Mouse (Mus musculus) thymus, postnatal 14 days (tissue): Measurements from ENCODE around the gene Gm9045.
"Not testable (repeated sequence)": the region's sequence is repeated elsewhere in the genome, so short reads cannot be mapped to it uniquely, and the experiment has no call there.

Experiments used
- DNase-seq: peaks from one replicate; pipeline ENCODE4 v3.0.0; 2021

Gene Gm9045

DNA sequence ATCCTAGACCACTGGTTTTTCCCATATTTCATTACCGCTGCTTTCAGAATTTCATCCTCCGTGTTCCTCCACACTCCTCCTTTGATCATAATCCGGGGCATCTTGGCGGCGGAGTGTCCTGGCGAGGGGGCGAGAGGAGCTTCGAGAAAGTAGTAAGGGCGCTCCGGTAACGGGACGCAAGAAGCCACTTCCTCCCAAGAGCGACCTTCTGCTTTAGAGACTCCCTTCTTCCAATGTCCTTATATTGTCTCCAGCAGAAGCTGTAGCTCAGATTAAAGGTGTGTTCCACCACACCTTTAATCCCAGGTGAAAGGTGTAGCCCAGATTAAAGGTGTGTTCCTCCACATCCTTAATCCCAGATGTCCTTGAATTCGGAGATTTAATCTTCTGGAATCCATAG lies at the start of gene Gm9045:
TSS of gene Gm9045 (minus strand) at position 101 of the 400 bp plus-strand sequence.
- not testable (repeated sequence) for DNase-seq

DNA sequence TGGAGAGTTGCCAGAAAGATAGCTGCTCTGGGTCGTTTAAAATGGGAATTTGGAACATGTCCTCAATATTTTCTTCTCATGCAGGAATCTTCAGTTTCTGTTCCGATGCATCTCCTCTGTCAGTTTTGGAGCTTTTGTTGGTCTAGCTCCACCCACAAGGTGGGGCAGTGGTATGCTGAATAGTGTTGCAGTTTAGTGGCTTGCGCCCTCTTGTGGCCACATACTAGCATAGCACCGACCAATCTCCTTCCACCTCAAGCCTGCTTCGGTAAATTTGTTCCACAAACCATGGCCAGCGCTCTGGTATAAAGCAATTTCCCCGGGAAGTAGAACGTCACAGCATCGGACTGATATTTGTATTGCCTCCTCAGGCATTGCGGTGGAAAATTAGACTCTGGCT lies 32.8 kb upstream of the Gm9045 start:
- peak; percentile 86 for DNase-seq

DNA sequence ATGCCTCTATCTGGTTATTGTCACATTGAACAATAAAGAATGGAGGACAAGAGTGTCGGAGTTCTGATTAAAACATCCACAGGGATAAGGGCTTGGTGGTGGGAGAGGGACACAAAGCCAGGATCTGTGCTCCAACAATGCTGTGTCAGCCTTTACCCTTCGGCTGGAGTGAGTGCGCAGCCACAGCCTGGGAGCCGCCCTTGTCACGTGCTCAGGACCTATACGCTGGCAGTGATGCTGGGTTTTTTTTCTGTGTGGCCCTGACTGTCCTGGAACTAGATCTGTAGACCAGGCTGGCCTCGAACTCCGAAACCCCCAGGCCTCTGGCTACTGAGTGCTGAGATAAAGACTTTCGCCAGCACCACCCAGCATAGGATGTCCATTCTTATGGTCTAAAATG lies 31.9 kb upstream of the Gm9045 start:
- no peak for DNase-seq

DNA sequence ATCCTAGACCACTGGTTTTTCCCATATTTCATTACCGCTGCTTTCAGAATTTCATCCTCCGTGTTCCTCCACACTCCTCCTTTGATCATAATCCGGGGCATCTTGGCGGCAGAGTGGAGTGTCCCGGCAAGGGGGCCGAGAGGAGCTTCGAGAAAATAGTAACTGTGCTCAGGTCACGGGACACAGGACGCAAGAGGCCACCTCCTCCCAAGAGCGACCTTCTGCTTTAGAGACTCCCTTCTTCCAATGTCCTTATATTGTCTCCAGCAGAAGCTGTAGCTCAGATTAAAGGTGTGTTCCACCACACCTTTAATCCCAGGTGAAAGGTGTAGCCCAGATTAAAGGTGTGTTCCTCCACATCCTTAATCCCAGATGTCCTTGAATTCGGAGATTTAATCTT lies 16.4 kb upstream of the Gm9045 start, which contains the start of gene Gm9049:
TSS of gene Gm9049 (minus strand) at position 101 of the 400 bp plus-strand sequence.
- not testable (repeated sequence) for DNase-seq

DNA sequence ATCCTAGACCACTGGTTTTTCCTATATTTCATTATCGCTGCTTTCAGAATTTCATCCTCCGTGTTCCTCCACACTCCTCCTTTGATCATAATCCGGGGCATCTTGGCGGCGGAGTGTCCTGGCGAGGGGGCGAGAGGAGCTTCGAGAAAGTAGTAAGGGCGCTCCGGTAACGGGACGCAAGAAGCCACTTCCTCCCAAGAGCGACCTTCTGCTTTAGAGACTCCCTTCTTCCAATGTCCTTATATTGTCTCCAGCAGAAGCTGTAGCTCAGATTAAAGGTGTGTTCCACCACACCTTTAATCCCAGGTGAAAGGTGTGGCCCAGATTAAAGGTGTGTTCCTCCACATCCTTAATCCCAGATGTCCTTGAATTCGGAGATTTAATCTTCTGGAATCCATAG lies 10.9 kb upstream of the Gm9045 start, which contains the start of gene Gm9048:
TSS of gene Gm9048 (minus strand) at position 101 of the 400 bp plus-strand sequence.
- DNase-seq: not testable (repeated sequence)

DNA sequence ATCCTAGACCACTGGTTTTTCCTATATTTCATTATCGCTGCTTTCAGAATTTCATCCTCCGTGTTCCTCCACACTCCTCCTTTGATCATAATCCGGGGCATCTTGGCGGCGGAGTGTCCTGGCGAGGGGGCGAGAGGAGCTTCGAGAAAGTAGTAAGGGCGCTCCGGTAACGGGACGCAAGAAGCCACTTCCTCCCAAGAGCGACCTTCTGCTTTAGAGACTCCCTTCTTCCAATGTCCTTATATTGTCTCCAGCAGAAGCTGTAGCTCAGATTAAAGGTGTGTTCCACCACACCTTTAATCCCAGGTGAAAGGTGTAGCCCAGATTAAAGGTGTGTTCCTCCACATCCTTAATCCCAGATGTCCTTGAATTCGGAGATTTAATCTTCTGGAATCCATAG lies 5.5 kb upstream of the Gm9045 start, which contains the start of gene Gm9046:
TSS of gene Gm9046 (minus strand) at position 101 of the 400 bp plus-strand sequence.
- DNase-seq: not testable (repeated sequence)

DNA sequence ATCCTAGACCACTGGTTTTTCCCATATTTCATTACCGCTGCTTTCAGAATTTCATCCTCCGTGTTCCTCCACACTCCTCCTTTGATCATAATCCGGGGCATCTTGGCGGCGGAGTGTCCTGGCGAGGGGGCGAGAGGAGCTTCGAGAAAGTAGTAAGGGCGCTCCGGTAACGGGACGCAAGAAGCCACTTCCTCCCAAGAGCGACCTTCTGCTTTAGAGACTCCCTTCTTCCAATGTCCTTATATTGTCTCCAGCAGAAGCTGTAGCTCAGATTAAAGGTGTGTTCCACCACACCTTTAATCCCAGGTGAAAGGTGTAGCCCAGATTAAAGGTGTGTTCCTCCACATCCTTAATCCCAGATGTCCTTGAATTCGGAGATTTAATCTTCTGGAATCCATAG lies 5.3 kb downstream of the Gm9045 start, which contains the start of gene Gm9044:
TSS of gene Gm9044 (minus strand) at position 101 of the 400 bp plus-strand sequence.
- DNase-seq: not testable (repeated sequence)

DNA sequence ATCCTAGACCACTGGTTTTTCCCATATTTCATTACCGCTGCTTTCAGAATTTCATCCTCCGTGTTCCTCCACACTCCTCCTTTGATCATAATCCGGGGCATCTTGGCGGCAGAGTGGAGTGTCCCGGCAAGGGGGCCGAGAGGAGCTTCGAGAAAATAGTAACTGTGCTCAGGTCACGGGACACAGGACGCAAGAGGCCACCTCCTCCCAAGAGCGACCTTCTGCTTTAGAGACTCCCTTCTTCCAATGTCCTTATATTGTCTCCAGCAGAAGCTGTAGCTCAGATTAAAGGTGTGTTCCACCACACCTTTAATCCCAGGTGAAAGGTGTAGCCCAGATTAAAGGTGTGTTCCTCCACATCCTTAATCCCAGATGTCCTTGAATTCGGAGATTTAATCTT lies 10.8 kb downstream of the Gm9045 start, which contains the start of gene Gm9040:
TSS of gene Gm9040 (minus strand) at position 101 of the 400 bp plus-strand sequence.
- not testable (repeated sequence) for DNase-seq

DNA sequence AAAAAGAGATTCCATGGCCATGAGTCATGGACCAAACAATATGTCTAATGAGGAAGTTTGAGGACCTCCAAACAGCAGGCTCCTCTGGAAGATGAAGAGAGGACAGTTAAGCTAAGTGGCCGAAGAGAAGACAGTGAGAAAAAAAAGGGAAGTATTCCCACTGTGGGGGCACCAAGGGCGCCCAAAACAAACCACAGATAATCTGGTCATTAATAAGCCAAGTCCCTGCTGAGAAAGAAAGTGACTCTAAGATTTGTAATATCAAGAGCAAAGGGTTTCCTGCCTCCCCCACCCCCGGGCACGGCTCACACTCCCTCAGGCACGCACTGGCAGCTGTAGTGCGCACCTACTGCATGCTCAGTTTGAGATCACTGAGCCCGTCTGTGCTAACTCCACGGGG lies 18.6 kb downstream of the Gm9045 start:
- DNase-seq: no peak

DNA sequence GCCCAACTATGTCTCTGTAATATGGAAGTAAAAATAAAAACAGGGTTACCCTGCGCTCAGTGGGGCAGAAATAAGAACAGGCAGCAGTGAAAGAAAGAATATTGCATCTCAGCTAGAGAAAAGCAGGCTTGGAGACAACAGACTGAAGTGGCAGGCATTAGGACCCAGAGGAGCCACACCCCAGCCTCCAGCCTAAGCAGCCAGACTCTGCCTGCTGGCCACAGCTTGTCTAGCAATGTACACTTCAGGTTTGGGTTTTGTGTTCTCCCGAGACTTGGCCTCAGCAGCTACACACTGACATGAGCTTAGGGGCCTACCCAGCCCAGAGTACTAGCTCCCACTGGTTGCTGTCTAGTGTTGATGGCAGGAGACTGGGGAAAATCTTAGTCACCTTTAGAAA lies 35.5 kb downstream of the Gm9045 start:
- DNase-seq: not testable (repeated sequence)

DNA sequence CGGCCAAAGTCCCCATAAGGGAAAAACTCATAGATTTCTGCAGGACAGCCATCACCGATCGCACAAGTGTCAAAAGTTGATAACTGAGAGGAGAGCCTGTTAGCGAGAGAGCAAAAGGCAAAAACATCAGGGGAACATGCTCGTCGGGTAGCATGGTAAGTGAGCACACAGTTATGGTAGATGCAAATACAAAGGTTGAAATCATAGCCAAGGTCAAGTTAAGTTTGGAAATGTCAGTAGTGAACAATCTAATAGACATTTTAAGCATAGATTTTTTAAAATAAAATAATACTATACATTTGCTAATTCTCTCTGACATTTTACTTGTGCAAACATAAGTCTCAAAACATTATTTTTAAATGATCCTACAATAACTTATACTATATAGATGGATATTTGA lies 42.7 kb downstream of the Gm9045 start, which contains the start of gene Iltifb:
TSS of gene Iltifb (minus strand) at position 101 of the 400 bp plus-strand sequence.
- no peak for DNase-seq
